Mouse (Mus musculus): Measurements from ENCODE around the gene Gtf3c4. TPM values are rescaled to one million over a fixed set of nuclear protein-coding genes. Genes with fewer than 3 reads are reported as not detected.

The Gtf3c4 gene
- total and polyA plus RNA-seq, 2 experiments from 2014 or later, result 15.8 to 86.0 TPM

GRCm38 (mm10) chr2:28839501-28840221, 499 bp downstream of the Gtf3c4 start:
- Histone ChIP-seq H3K4me1 (ENCODE audit: insufficient read depth) (peaks cover 11% of the 10 kb centered on the region), H3K4me3 (ENCODE audit: low read depth, low read length) (peak overlapping the region; percentile 96), H3K9ac (peak overlapping the region; percentile 84), H3K36me3 (ENCODE audit: insufficient read depth) (peaks cover 5% of the 10 kb centered on the region), H3K27me3 (ENCODE audit: insufficient read depth, low read length) (no peaks in the 10 kb centered on the region), H3K4me2 (ENCODE audit: low read depth) (peak overlapping the region; percentile 96), H3K9me3 (ENCODE audit: low read length) (no peaks in the 10 kb centered on the region), H3K27ac (ENCODE audit: low read depth, low read length) (peak overlapping the region; percentile 81)
- DNase-seq, result no peak
- no peak for TF ChIP-seq CTCF (IDR thresholded peaks at IDR 0.05; ENCODE audit: low read depth)
- ATAC-seq, result peak; percentile 51
- under 1% methylated on average over 52 of the region's 53 CpGs for WGBS

GRCm38 (mm10) chr2:28836181-28836940, 3.8 kb downstream of the Gtf3c4 start:
- Histone ChIP-seq H3K4me3 (ENCODE audit: low read depth, low read length) (no peak overlapping the region), H3K27ac (ENCODE audit: low read depth, low read length) (no peak overlapping the region), H3K9ac (no peak overlapping the region), H3K4me2 (ENCODE audit: low read depth) (no peak overlapping the region), H3K27me3 (ENCODE audit: insufficient read depth, low read length) (no peaks in the 10 kb centered on the region), H3K36me3 (ENCODE audit: insufficient read depth) (peaks cover 25% of the 10 kb centered on the region), H3K4me1 (ENCODE audit: insufficient read depth) (peaks cover 2% of the 10 kb centered on the region), H3K9me3 (ENCODE audit: low read length) (no peaks in the 10 kb centered on the region)
- WGBS, result 67% methylated on average over 3 of the region's 3 CpGs
- TF ChIP-seq CTCF (IDR thresholded peaks at IDR 0.05; ENCODE audit: low read depth), result no peak
- ATAC-seq, result no peak
- no peak for DNase-seq

DNA sequence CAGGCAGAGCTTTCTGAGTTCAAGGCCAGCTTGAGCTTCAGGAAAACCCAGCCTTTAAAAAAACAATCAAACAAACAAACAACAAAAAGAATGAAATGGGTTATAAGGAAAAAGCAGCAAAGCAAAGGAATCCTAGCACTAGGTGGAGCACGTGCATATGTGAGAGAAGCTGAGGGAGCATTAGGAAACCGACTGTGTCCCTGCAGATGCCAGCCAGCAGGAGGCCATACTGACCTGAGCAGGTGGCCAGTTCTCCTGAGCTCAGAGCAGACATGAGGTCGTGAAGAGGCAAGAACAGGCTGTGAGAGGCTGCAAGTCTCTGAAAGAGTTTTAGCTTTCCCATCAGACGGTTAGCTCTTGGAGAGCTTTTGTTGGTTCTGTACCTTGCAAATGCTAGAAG, 10.9 kb downstream of the Gtf3c4 start:
- no peaks in the 10 kb centered on the region for H3K27me3 ChIP-seq (ENCODE audit: insufficient read depth, low read length)
- no peak overlapping the region for H3K4me2 ChIP-seq (ENCODE audit: low read depth)
- no peak for DNase-seq
- no peaks in the 10 kb centered on the region for H3K9me3 ChIP-seq (ENCODE audit: low read length)
- no peak for ATAC-seq
- no peak overlapping the region for H3K4me3 ChIP-seq (ENCODE audit: low read depth, low read length)
- H3K36me3 ChIP-seq (ENCODE audit: insufficient read depth), result peaks cover 71% of the 10 kb centered on the region
- no peak overlapping the region for H3K9ac ChIP-seq
- WGBS, result 45% methylated on average over 4 of the region's 4 CpGs
- no peaks in the 10 kb centered on the region for H3K4me1 ChIP-seq (ENCODE audit: insufficient read depth)
- peak; percentile 21; the same call in 1 of the 2 replicates for TF ChIP-seq CTCF (IDR thresholded peaks at IDR 0.05; ENCODE audit: low read depth)
- no peak overlapping the region for H3K27ac ChIP-seq (ENCODE audit: low read depth, low read length)

GRCm38 (mm10) chr2:28818866-28819265, 21.3 kb downstream of the Gtf3c4 start:
- Histone ChIP-seq H3K4me1 (ENCODE audit: insufficient read depth) (no peaks in the 10 kb centered on the region), H3K27ac (ENCODE audit: low read depth, low read length) (no peak overlapping the region), H3K4me3 (ENCODE audit: low read depth, low read length) (no peak overlapping the region), H3K9ac (no peak overlapping the region), H3K4me2 (ENCODE audit: low read depth) (no peak overlapping the region), H3K36me3 (ENCODE audit: insufficient read depth) (peaks cover 5% of the 10 kb centered on the region), H3K27me3 (ENCODE audit: insufficient read depth, low read length) (no peaks in the 10 kb centered on the region), H3K9me3 (ENCODE audit: low read length) (no peaks in the 10 kb centered on the region)
- DNase-seq (no peak), ATAC-seq (no peak)
- TF ChIP-seq CTCF (IDR thresholded peaks at IDR 0.05; ENCODE audit: low read depth), result no peak
- 66% methylated on average over 4 of the region's 4 CpGs for WGBS

DNA sequence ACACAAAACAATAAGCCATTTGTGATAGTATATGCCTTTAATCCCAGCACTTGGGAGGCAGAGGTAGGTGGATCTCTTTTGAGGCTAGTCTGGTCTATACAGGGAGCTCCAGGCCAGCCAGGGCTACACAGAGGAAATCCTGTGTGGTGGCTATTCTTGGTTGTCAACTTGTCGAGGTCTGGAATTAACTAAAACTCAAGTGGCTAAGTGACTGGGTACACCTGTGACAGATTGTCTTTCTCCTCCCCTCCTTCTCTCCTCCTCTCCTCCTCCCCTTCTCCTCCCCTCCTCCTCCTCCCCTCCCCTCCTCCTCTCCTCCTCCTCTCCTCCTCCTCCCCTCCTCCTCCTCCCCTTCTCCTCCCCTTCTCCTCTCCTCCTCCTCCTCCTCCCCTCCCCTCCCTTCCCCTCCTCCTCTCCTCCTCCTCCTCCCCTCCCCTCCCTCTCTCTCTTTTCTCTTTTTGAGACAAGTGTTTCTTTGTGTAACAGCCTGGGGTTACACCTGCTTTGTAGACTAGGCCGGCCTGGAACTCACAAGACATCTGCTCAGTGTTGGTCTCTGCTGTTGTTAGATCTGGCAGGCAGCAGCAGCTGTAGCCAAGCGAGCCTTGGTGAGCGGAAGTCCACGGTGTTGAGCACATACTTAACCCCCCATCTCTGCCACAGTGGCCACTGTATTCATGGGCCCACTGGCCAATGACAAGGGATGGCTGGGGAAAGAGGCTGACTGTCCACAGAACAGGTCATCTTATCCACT, 29.7 kb downstream of the Gtf3c4 start:
- Histone ChIP-seq H3K27me3 (ENCODE audit: insufficient read depth, low read length) (no peaks in the 10 kb centered on the region), H3K9ac (no peak overlapping the region), H3K4me1 (ENCODE audit: insufficient read depth) (no peaks in the 10 kb centered on the region), H3K4me3 (ENCODE audit: low read depth, low read length) (no peak overlapping the region), H3K9me3 (ENCODE audit: low read length) (no peaks in the 10 kb centered on the region), H3K4me2 (ENCODE audit: low read depth) (no peak overlapping the region), H3K36me3 (ENCODE audit: insufficient read depth) (no peaks in the 10 kb centered on the region), H3K27ac (ENCODE audit: low read depth, low read length) (no peak overlapping the region)
- WGBS, result 32% methylated on average over 5 of the region's 5 CpGs
- no peak for DNase-seq
- ATAC-seq, result no peak
- TF ChIP-seq CTCF (IDR thresholded peaks at IDR 0.05; ENCODE audit: low read depth), result no peak

DNA sequence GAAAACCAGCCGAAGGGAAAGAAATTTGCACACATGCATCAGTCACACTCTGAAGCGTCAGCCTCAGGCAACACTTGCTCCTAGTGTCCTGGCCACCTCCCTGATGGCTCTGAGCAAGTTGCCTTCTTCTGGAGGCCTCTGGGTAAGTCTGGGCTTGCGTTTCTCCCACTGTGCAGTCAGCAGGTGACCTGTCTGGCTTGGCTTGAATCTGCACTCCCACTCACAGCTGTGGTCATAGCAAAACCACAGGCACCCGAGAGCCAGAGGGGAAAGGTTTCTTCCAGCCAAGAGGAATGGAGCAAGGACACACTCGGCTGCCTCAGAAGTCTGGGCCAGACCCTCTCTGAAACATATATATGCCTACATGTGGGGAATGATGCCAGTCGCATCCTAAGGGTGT, 31.3 kb downstream of the Gtf3c4 start:
- TF ChIP-seq CTCF (IDR thresholded peaks at IDR 0.05; ENCODE audit: low read depth), result no peak
- DNase-seq (no peak), ATAC-seq (no peak)
- Histone ChIP-seq H3K9me3 (ENCODE audit: low read length) (no peaks in the 10 kb centered on the region), H3K4me2 (ENCODE audit: low read depth) (no peak overlapping the region), H3K36me3 (ENCODE audit: insufficient read depth) (no peaks in the 10 kb centered on the region), H3K4me1 (ENCODE audit: insufficient read depth) (no peaks in the 10 kb centered on the region), H3K27ac (ENCODE audit: low read depth, low read length) (no peak overlapping the region), H3K4me3 (ENCODE audit: low read depth, low read length) (no peak overlapping the region), H3K27me3 (ENCODE audit: insufficient read depth, low read length) (no peaks in the 10 kb centered on the region), H3K9ac (no peak overlapping the region)
- 84% methylated on average over 6 of the region's 6 CpGs for WGBS

All from forebrain, postnatal 0 days (tissue).